Mouse (Mus musculus): Measurements from ENCODE around the gene Fndc3b. TPM values are rescaled to one million over a fixed set of nuclear protein-coding genes. Genes with fewer than 3 reads are reported as not detected.

Gene Fndc3b
- polyA plus RNA-seq, 2 experiments = 4.2 to 5.5 TPM

GRCm38 (mm10) chr3:27377935-27378334 lies 333.2 kb downstream of the Fndc3b start:
- ATAC-seq (ENCODE audit: insufficient read depth) = no peak
- no peaks in the 10 kb centered on the region for H3K36me3 ChIP-seq (replicated peaks; ENCODE audit: control insufficient read depth, insufficient read depth, low read depth)
- no peak for TF ChIP-seq CTCF (IDR thresholded peaks at IDR 0.05; ENCODE audit: low read depth)
- TF ChIP-seq EP300 (IDR thresholded peaks at IDR 0.05; ENCODE audit: low read depth) = no peak
- 50% methylated on average over 4 of the region's 4 CpGs for WGBS (ENCODE audit: insufficient replicate concordance)
- no peaks in the 10 kb centered on the region for H3K4me1 ChIP-seq (replicated peaks; ENCODE audit: control insufficient read depth in 2 of 2, insufficient read depth in 2 of 2, low read length in 1 of 2)
- H3K4me3 ChIP-seq (ENCODE audit: insufficient read depth in 1 of 2, low read depth in 2 of 2, low read length in 2 of 2) = no peak overlapping the region
- peaks cover 3% of the 10 kb centered on the region for H3K27me3 ChIP-seq (ENCODE audit: control insufficient read depth, insufficient read depth, low read length)
- H3K27ac ChIP-seq = no peak overlapping the region
- H3K4me2 ChIP-seq (ENCODE audit: low read depth) = no peak overlapping the region
- H3K9ac ChIP-seq (replicated peaks) = no peak overlapping the region
- no peaks in the 10 kb centered on the region for H3K9me3 ChIP-seq (ENCODE audit: control insufficient read depth, low read length)
- DNase-seq (ENCODE audit: low read depth in 3 of 3, low spot score in 3 of 3) = no peak

- no peak overlapping the region for H3K4me3 ChIP-seq (ENCODE audit: insufficient read depth in 1 of 2, low read depth in 2 of 2, low read length in 2 of 2)
- no peak overlapping the region for H3K4me2 ChIP-seq (ENCODE audit: low read depth)
- no peaks in the 10 kb centered on the region for H3K36me3 ChIP-seq (replicated peaks; ENCODE audit: control insufficient read depth, insufficient read depth, low read depth)
- WGBS (ENCODE audit: insufficient replicate concordance) = 51% methylated on average over 9 of the region's 9 CpGs
- TF ChIP-seq CTCF (IDR thresholded peaks at IDR 0.05; ENCODE audit: low read depth) (no peak), EP300 (IDR thresholded peaks at IDR 0.05; ENCODE audit: low read depth) (no peak)
- no peaks in the 10 kb centered on the region for H3K9me3 ChIP-seq (ENCODE audit: control insufficient read depth, low read length)
- DNase-seq (ENCODE audit: low read depth in 3 of 3, low spot score in 3 of 3) (no peak), ATAC-seq (ENCODE audit: insufficient read depth) (no peak)
- no peaks in the 10 kb centered on the region for H3K4me1 ChIP-seq (replicated peaks; ENCODE audit: control insufficient read depth in 2 of 2, insufficient read depth in 2 of 2, low read length in 1 of 2)
- no peak overlapping the region for H3K9ac ChIP-seq (replicated peaks)
- H3K27me3 ChIP-seq (ENCODE audit: control insufficient read depth, insufficient read depth, low read length) = peaks cover 24% of the 10 kb centered on the region
- no peak overlapping the region for H3K27ac ChIP-seq
Measured at GRCm38 (mm10) chr3:27374396-27374795, 336.7 kb downstream of the Fndc3b start.

- Histone ChIP-seq H3K27ac (no peak overlapping the region), H3K9ac (replicated peaks) (no peak overlapping the region), H3K4me3 (ENCODE audit: insufficient read depth in 1 of 2, low read depth in 2 of 2, low read length in 2 of 2) (no peak overlapping the region), H3K4me1 (replicated peaks; ENCODE audit: control insufficient read depth in 2 of 2, insufficient read depth in 2 of 2, low read length in 1 of 2) (no peaks in the 10 kb centered on the region), H3K36me3 (replicated peaks; ENCODE audit: control insufficient read depth, insufficient read depth, low read depth) (no peaks in the 10 kb centered on the region), H3K9me3 (ENCODE audit: control insufficient read depth, low read length) (no peaks in the 10 kb centered on the region), H3K4me2 (ENCODE audit: low read depth) (no peak overlapping the region), H3K27me3 (ENCODE audit: control insufficient read depth, insufficient read depth, low read length) (peaks cover 24% of the 10 kb centered on the region)
- ATAC-seq (ENCODE audit: insufficient read depth) = no peak
- 2% methylated on average over 76 of the region's 77 CpGs for WGBS (ENCODE audit: insufficient replicate concordance)
- no peak for DNase-seq (ENCODE audit: low read depth in 3 of 3, low spot score in 3 of 3)
- TF ChIP-seq CTCF (IDR thresholded peaks at IDR 0.05; ENCODE audit: low read depth) (no peak), EP300 (IDR thresholded peaks at IDR 0.05; ENCODE audit: low read depth) (no peak)
Measured at GRCm38 (mm10) chr3:27371725-27372650, 339.1 kb downstream of the Fndc3b start.

DNA sequence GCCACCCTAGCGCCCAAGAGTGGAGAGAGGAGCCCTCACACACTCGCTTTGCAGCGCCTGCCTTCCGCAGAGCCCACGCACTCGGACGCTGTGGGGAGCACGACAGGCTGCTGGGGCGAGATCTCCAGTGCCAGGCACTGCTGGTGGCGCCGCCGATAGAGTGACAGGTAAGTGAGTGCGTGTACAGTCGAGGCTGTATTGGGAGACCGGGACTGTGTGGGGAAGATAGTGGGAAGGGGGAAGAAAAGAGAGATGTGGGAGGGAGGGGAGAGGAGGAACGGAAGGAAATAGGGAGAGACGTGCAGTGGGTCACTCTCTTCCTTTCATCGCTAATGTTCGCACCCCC lies 339.9 kb downstream of the Fndc3b start, which contains the start of gene Ghsr:
TSS of gene Ghsr (plus strand) at position 76 of the 346 bp plus-strand sequence.
- DNase-seq (ENCODE audit: low read depth in 3 of 3, low spot score in 3 of 3) (no peak), ATAC-seq (ENCODE audit: insufficient read depth) (no peak)
- no peak within 1 kb of the TSS for H3K27ac ChIP-seq
- H3K27me3 ChIP-seq (ENCODE audit: control insufficient read depth, insufficient read depth, low read length) = peaks cover 24% of the 10 kb centered on the region
- WGBS (ENCODE audit: insufficient replicate concordance) = 3% methylated on average over 19 of the region's 19 CpGs
- no peak within 1 kb of the TSS for H3K4me2 ChIP-seq (ENCODE audit: low read depth)
- H3K9ac ChIP-seq (replicated peaks) = no peak within 1 kb of the TSS
- TF ChIP-seq EP300 (IDR thresholded peaks at IDR 0.05; ENCODE audit: low read depth) = no peak
- no peak for TF ChIP-seq CTCF (IDR thresholded peaks at IDR 0.05; ENCODE audit: low read depth)
- H3K9me3 ChIP-seq (ENCODE audit: control insufficient read depth, low read length) = no peaks in the 10 kb centered on the region
- H3K36me3 ChIP-seq (replicated peaks; ENCODE audit: control insufficient read depth, insufficient read depth, low read depth) = no peaks in the 10 kb centered on the region
- no peaks in the 10 kb centered on the region for H3K4me1 ChIP-seq (replicated peaks; ENCODE audit: control insufficient read depth in 2 of 2, insufficient read depth in 2 of 2, low read length in 1 of 2)
- H3K4me3 ChIP-seq (ENCODE audit: insufficient read depth in 1 of 2, low read depth in 2 of 2, low read length in 2 of 2) = no peak within 1 kb of the TSS

GRCm38 (mm10) chr3:27370582-27371275 lies 340.4 kb downstream of the Fndc3b start:
- no peak overlapping the region for H3K4me3 ChIP-seq (ENCODE audit: insufficient read depth in 1 of 2, low read depth in 2 of 2, low read length in 2 of 2)
- DNase-seq (ENCODE audit: low read depth in 3 of 3, low spot score in 3 of 3) (no peak), ATAC-seq (ENCODE audit: insufficient read depth) (no peak)
- H3K9ac ChIP-seq (replicated peaks) = no peak overlapping the region
- H3K27me3 ChIP-seq (ENCODE audit: control insufficient read depth, insufficient read depth, low read length) = peaks cover 24% of the 10 kb centered on the region
- TF ChIP-seq CTCF (IDR thresholded peaks at IDR 0.05; ENCODE audit: low read depth) = no peak
- no peaks in the 10 kb centered on the region for H3K36me3 ChIP-seq (replicated peaks; ENCODE audit: control insufficient read depth, insufficient read depth, low read depth)
- no peak overlapping the region for H3K4me2 ChIP-seq (ENCODE audit: low read depth)
- H3K9me3 ChIP-seq (ENCODE audit: control insufficient read depth, low read length) = no peaks in the 10 kb centered on the region
- H3K27ac ChIP-seq = no peak overlapping the region
- 4% methylated on average over 20 of the region's 20 CpGs for WGBS (ENCODE audit: insufficient replicate concordance)
- H3K4me1 ChIP-seq (replicated peaks; ENCODE audit: control insufficient read depth in 2 of 2, insufficient read depth in 2 of 2, low read length in 1 of 2) = no peaks in the 10 kb centered on the region

Data from liver, embryonic 14.5 days (tissue).